Mouse (Mus musculus) embryo, embryonic 11.5 days (tissue): Measurements from ENCODE around the gene Mrgprh.
"Not testable (repeated sequence)": the region's sequence is repeated elsewhere in the genome, so short reads cannot be mapped to it uniquely, and the experiment has no call there.

Experiments used
- DNase-seq: peaks from one replicate; pipeline ENCODE4 v3.0.0-alpha.2; 2012; ENCODE audit warnings: low read depth, low spot score

Gene Mrgprh

DNA sequence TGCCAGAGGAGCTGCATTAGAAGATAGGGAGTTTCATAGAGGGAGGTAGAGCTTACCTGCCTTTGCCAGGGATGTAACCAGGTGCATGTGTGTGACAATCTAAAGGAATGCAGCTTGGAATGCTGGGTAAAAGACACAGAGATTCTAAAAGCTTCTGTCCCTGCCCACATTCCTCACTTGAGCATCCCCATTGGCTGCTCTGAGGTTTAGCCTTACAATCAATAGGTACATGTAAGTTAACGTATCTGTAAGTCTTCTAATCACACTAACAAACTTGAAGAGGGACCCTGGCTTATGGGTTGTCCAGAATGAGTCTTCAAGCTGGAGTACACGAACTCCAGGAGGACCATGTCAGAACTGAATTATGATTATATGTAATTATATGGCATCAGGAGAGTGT, 7.8 kb upstream of the Mrgprh start, which contains the start of gene Mas1:
Gene Mas1 (minus strand): TSS at position 101 of the 400 bp plus-strand sequence.
- DNase-seq: no peak

DNA sequence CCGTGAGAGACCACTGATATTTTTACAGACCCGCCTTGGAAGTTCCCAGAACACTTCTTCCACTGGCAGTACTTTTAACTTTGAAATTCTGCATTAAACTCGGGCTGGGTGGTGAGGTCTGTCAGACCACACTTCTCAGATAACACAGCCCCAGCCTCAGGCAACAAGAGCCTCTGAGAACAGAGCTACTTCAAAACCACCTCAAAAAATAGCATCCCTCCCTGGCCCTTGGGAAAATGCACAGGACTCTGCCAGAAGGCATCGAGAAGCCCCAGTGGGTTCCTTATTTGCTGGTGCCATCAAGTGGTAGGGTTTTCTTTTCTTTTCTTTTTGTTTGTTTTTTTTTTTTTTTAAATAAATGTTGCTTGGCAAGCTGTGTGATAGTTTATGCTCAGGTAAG, 7.2 kb upstream of the Mrgprh start:
- DNase-seq: no peak

DNA sequence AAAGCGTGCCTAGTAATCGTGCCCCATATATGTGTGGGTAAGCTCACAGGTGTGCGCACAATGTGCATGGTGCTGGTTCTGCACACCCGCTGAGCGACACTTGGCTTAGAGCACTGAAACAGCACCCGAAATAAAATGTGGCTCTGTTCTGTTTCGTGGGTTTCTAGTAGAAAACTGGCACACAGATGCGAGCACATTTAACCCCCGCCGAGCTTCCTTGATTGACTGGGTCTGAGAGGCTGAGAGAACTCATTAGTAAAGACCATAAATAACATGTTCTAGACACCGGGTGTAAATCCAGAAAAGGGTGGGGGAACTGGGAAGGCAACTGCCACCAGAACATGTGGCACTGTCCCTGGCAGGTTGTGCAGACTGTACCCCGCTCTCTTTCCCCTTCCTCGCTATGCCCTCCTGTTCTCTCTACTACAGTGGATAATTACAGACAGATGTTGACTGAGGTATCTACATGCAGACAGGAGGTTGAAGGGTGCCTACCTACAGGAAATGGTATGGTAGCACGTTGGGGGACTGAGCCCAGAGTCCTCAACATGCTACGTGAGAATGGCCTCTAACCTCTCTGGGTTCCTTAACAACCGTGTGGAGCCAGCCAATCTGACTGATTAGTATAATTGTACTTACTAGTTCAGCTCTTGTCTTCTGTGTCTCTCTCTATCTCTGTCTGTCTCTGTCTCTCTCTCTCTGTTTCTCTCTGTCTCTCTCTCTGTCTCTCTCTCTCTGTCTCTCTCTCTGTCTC, 3.4 kb upstream of the Mrgprh start:
- DNase-seq: no peak

DNA sequence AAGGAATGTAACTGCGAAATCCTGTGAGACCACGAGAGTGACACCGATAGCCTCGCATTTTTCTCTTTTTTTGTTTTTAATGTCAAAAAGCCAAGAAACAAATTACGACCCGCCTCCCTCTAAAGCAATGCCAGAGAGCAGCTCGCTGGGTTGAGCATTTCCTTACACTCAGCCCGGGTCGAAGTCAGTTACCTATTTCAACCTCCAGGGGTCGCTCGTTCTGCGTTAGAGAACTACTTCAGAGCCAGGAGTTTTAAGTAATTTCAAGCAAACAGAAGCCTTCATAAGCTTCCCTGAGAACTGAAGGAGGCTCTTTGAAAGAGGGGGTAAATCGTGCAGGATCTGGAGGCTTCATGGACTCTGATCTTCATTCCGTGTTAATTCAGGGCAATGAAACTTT, 4.3 kb downstream of the Mrgprh start:
- DNase-seq: peak; percentile 74

DNA sequence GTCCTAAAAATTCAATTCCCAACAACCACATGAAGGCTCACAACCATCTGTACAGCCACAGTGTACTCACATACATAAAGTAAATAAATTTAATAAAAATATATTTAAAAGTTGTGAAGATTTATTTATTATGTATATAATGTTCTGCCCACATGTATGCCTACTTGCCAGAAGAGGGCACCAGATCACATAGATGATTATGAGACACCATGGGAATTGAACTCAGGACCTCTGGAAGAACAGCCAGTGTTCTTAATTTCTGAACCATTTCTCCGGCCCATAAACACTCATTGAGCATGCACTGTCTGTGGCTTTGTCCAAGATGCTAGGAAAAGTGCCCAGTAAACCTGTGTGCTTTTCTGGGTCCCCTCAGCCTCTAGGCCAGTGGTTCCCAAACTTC, 5.4 kb downstream of the Mrgprh start:
- no peak for DNase-seq

DNA sequence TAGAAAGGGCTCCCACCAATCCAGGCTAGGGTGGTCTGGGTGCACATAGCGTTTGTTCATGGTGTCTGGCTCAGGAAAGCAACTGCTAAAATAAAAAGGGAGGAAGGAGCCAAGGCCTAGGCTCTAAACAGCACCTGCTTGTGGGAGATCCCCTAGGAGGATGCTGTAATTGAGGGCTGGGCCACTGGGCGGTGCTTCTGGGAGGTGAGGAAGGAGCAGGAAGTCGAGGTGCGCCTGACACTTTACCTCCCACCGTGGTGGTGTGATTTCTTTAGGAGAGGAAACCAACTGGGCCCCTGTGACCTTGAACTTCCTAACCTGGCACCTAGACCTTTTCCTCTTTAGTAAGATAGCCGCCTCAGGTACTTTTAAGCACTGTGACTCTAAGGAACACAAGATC, 10.8 kb downstream of the Mrgprh start:
- no peak for DNase-seq

DNA sequence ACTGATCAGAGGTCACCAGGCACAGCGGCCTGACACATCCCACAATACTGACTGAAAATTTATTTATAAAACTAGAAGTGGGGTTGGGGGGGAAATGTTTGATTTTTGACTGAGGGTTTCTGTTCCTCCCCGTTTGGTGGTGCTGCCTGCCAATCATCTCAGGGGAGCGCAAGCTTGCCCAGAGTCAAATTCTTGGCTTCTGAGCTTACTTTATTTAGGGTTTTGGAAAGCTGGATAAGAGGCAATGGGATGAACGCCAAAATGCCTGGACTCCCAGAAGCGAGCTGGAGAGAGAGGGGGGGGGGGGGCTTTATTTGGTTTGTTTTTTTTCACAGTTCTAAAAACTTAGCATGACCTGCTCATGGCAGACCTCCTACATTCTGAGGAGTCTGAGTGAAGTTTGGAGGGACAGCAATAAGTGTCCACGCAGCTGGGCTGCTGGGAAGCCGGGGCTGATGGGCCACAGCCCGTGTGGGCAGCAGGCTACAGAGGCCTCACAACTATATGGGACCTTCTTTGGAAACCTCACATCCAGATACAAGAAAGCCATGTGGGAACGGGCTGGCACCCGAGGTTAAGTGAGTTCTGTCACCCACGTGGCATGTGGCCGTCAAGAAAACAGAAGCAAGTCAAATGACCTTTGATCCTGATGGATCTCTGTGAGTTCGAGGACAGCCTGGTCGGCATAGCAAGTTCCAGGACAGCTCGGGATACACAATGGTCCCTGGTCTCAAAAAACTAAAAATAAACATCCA, 11.4 kb downstream of the Mrgprh start:
- DNase-seq: no peak

DNA sequence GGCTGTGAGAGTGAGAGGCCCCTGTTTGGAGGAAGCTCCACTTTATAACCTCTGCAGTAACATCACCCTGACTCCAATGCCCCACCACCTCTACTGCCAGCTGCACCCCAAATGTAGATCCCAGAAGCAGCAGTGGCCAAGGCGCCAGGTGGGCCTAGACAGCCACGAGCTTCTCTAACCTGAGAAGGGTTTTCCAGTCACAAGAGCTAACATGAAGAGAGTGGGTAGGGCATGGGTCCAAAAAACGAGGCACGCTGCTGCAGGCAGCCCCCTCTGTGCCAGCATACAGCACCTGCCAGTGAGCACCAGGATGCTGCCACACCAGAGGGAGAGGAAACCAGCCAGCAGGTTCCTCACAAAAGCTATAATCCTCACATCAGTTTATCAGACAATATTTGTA, 15.2 kb downstream of the Mrgprh start:
- no peak for DNase-seq

DNA sequence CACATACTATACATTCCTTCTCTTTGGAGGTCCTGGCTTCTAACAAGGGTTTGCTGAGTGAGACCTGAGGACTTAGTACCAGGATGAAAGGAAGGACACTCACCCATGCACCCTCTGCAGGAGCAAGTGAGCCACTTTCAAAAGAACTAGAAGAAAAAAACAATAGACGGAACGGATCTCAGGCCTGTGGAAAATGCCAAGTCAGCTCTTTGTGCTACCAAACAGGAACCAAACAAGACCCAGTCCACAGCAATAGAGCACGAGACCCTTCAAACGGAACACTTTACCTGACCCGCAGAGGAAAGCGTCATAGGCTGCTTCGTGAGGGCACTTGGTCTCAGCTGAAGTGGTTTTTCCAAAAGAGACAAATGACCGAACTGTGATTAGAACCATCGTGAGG, 16.2 kb downstream of the Mrgprh start:
- DNase-seq: no peak

DNA sequence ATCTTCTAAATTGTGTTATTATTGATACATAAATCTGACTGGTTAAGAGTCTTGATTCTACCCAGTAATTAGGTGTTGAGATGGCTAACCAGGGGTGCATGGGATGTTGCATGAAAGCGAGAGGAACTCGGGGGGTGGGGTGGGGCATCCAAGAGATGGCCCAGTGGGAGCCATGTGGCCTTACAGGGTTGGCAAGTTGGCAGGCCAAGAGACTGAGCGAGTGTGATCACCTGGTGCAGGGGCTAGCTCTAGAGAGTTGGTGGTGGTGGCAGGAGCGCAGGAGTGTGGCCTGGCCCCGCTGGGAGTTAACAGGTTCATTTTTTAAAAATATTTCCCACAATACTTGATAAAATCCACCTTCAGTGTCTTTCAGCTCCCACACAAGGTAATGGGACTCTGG, 21.8 kb downstream of the Mrgprh start:
- DNase-seq: no peak

DNA sequence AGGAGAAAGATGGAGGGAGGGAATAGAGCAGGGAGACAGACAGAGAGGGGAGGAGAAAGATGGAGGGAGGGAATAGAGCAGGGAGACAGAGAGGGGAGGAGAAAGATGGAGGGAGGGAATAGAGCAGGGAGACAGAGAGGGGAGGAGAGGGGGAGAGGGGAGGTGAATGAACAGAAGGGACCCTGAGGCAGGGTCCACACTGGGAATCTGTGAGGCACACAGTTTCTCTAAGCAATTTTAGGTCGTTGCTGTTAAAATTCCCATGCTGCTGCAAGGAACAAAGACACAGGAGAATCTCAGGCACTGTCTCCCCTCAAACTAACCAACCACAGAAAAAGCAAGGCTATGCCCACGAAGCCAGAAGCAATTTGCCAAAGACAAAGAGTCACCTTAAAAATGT, 22.8 kb downstream of the Mrgprh start:
- DNase-seq: not testable (repeated sequence)

DNA sequence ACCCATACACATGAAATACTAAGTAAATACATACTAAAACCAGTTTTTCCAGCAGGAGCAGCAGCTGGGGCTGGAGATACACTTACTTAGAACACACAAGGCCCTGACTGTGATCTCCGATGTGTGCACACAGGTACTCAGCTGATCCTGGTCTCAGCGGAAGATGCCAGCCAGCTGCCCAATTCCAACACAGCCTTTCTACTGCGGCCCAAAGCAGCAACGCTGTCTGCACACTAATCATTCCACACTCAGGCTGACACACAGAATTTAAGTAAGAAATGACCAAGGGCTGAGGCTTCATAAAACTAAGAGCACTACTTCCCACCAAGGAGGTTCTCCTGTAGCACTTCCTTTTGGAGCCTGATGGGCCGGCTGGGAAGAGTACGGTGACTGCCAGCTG, 26.5 kb downstream of the Mrgprh start:
- no peak for DNase-seq

DNA sequence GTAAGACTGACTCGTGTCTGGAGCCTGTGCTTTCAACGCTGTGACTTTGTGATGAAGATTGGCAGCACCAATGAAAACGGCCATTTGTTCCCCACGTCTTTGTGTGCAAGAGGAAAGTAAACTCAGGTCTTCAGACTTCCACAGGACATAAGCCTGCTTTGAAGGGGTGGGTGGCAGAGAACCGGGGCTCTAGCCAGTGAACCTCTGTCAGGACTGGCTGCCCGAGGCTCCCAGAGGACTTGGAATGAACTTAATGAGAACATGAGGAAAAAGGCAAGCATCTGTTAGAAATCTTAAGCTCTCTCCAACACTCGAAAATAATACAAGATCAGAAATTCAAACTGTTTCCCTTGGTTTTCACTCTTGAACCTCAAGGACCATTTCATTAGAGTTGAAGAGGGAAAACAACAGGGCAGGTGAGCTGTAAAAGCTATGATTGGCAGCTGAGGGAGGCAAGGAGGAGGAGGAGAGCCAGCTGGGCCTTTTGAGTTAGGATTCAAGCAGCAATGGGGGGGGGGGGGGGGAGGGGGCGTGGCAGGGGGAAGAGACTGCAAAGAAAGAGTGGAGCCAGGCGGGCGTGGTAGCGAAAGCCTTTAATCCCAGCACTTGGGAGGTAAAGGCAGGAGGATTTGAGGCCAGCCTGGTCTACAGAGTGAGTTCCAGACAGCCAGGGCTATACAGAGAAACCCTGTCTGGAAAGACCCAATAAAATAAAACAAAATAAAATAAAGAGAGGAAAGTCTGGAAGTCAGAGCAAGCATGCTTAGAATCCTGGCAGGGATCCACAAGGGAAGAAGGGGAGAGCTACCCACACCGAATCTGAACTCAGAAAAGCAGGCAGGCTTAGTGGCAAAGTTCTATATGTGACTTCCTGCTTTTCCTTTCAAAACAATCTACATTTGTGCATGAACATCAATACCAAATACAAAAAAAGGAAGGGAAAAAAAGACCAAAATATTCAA, 27.8 kb downstream of the Mrgprh start:
- DNase-seq: no peak

DNA sequence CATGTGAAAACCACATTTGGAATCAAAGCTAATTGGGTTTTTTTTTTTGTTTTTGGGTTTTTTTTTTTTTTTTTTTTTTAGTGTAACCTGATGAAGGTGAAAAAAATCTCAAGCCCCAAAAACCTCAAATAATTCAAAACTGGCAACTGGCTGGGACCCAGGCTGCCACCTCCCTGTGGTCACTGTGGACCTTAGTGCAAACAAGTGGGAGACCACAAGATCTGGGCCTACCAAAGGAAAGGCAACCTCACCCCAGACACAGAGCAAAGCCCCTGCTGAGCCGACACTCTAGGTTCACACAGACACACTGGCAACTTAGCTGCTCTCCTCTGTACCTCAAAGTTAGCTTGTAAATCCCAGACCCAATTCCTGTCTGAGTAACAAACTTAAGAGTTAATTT, 28.5 kb downstream of the Mrgprh start:
- DNase-seq: no peak

DNA sequence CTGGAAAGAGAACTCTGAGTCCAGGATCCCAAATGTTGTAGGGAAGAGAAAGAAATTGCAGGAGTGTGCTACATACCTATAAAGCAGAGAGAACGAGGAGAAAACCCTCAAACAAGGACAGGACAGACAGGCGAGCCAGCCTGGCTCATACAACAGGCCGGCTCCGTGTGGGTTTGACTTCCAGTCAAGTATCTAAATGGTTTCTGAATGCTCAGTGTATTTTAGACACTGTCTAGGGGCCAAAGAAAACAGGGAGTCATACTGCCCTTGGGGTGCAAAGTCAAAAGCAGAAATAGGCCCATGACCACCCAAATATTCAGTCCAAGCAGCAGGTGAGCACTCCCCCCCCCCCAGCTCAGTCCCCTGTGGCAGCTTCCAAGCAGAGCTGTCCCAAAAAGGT, 30.0 kb downstream of the Mrgprh start:
- DNase-seq: no peak

DNA sequence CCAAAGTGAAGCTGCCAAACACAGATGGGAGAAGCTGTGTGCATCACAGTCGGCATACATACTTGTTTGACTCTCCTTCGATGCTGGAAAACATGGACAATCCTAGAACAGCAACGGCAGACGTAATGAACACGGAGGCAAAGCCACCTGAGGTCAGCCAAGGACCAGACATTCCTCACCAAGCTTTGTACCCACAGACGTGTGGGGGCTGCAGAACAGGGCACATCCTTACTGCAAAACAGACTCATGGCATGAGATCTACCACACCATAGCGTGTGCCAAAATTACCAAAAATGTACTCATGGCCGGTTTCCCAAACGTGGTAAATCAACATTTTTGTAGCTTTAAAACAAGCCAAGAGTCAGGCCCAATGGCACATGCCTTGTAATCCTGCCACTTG, 30.6 kb downstream of the Mrgprh start:
- DNase-seq: no peak

DNA sequence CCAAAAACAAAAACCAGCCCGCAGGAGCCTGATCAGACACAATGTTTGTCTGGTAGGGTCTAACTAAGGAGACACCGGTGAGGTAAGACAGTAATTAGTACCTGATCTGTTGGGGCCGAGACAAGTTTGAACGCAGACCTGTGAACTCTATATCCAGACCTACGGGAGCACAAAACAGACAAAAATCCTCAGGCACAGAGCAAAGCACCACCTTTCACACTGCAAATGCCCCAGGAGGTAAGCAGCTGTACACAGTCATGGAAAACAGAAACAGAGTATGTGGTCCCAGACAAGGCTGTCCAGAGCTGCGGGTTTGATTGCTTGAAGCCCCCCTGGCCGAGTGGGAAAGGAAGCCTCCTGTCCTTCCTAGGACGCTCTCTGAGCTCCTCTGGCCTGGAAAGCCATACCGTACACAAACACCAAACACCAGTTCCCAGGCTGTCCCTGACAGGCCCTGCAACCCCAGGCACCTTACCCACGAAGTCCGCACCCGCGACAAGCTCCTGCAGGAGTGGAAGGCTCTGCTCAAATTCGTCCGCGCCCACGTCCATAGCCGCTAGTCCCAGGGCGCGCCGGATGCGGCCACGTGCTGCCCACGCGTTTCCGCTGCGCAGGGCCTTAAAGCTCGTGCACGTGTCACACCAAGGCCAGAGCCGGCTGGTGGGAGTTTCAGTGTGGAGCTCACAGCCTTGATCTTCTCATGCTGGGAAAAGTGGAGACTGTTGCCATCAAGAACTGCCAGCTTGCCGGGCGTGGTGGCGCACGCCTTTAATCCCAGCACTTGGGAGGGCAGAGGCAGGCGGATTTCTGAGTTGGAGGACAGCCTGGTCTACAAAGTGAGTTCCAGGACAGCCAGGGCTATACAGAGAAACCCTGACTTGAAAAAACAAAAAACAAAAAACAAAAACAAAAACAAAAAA, 33.8 kb downstream of the Mrgprh start, which contains the start of gene Pnldc1:
Gene Pnldc1 (minus strand): TSS at position 870 of the 920 bp plus-strand sequence.
- no peak for DNase-seq

DNA sequence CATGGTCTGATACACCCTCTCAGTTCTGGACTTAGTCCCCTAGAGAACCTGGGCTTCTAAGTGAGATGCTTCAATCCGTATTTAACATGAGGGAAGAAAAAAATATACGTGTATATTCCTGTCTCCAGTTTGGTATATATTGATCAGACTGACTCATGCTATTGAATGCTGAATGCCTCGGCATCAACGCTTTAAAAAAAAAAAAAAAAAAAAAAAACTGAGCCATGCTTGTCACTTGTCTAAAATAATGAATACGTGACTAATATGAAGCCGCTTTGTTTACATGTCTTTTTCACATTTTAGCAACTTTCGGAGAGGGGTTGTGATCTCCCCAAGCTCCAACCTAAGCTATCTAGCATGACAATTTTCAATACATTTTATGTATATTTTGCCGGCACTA, 34.6 kb downstream of the Mrgprh start:
- no peak for DNase-seq

DNA sequence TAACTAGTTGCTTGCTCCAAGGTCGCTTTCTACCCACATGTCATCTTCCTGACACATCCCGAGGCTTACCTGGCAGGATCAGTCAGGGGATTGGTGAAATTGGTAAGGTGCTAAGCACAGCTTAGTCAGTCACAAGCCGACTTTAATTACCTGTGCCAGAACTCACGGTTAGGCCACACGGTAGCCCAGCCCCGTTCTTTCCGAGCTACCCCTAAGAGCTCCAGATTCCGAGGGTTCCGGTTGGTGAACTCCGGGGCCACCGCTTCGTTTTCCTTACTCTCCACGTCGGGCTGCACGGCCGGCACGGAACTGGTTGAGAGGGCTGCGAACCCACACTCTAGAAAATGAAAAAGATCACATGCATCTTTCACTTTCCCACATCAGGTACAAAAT, 39.6 kb downstream of the Mrgprh start, which contains the start of gene Tcp1:
Gene Tcp1 (plus strand): TSS at position 214 of the 393 bp plus-strand sequence.
- no peak for DNase-seq

DNA sequence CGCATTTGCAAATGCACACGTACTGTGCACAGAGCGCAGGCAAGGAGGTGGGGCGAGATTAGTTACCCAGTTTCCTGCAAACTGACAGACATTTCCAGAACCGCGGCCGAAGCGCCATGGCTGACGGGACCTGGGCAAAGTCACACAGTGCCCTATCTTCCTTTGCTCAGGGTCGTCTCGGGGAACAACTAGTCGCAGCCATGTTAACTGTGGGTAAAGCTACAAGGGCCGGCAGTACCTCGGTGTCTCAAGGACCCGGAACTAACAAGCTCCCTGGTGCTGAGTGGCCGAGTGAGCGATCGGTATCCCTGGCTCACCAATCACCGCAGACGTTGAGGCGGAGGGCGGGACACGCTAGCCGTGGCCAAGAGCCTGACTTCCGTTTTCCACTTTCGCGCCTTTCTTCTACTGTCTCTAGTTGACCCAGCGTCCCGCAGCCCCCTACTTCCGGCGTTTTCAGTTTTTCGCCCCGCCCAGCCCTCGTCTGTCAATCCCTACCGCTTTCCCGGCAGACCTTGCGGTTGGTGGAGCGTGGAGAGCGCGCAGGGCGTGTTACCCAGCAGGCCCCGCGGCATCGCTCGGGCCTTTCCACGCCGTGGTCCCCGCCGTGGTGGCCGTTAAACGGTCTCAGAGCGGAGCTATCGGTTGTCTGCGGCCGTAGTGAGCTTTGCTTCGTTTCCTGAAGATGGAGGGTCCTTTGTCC, 40.2 kb downstream of the Mrgprh start, which contains the start of gene Mrpl18:
Gene Mrpl18 (minus strand): TSS at position 465 of the 703 bp plus-strand sequence.
- peak; percentile 98 for DNase-seq
